Mouse (Mus musculus) megakaryocyte, embryonic 14.5 days (primary cell): Measurements from ENCODE around the gene Cyp1a2. TPM values are rescaled to one million over a fixed set of nuclear protein-coding genes. Genes with fewer than 3 reads are reported as not detected.

Experiments
- H3K27me3 ChIP-seq: replicated peaks from 2 replicates; pipeline ENCODE3; 2012; ENCODE audit warnings: inconsistent platforms
- H3K36me3 ChIP-seq: replicated peaks from 2 replicates; pipeline ENCODE3; 2012; ENCODE audit warnings: low read length, inconsistent platforms, mixed read lengths
- H3K4me1 ChIP-seq: 2 replicates; pipeline ENCODE4 v1.6.1; 2012; ENCODE audit warnings: inconsistent platforms
- H3K4me3 ChIP-seq: replicated peaks from 2 replicates; pipeline ENCODE3; 2012; ENCODE audit warnings: moderate library complexity, mild to moderate bottlenecking, inconsistent platforms
- H3K9me3 ChIP-seq: 2 replicates; pipeline ENCODE4 v1.6.1; 2012; ENCODE audit warnings: inconsistent platforms
- FLI1 ChIP-seq: IDR thresholded peaks from 2 replicates; pipeline ENCODE4 v1.6.1; 2012; ENCODE audit warnings: low read length, inconsistent platforms, mixed read lengths
- GATA1 ChIP-seq: IDR thresholded peaks from 3 replicates; pipeline ENCODE4 v1.6.1; 2012; ENCODE audit warnings: mixed read lengths, low read length, inconsistent platforms, borderline replicate concordance
- polyA plus RNA-seq: library from polyadenylated mRNA; stranded (reverse); fragments of >175 nt; gene quantifications from 2 replicates; pipeline ENCODE4 v1.2.3, GENCODE M21; 2012; ENCODE audit warnings: low replicate concordance; ENCODE audit not compliant: insufficient read depth

Cyp1a2 gene
- polyA plus RNA-seq, 1 experiment = not detected

GRCm38 (mm10) chr9:57629118-57629874, 54.2 kb downstream of the Cyp1a2 start:
- H3K4me3 ChIP-seq = peak overlapping the region; percentile 4
- peaks cover 96% of the 10 kb centered on the region for H3K4me1 ChIP-seq
- no peak for TF ChIP-seq FLI1
- no peak for TF ChIP-seq GATA1
- H3K27me3 ChIP-seq = no peaks in the 10 kb centered on the region
- peaks cover 100% of the 10 kb centered on the region for H3K36me3 ChIP-seq
- H3K9me3 ChIP-seq = no peaks in the 10 kb centered on the region

GRCm38 (mm10) chr9:57628717-57629116, 54.8 kb downstream of the Cyp1a2 start:
- Histone ChIP-seq H3K4me3 (no peak overlapping the region), H3K36me3 (peaks cover 100% of the 10 kb centered on the region), H3K9me3 (0 out of 2 replicates have a peak, but pooled peaks cover 3% of the 10 kb centered on the region), H3K27me3 (no peaks in the 10 kb centered on the region), H3K4me1 (peaks cover 94% of the 10 kb centered on the region)
- no peak for TF ChIP-seq GATA1
- TF ChIP-seq FLI1 = no peak

DNA sequence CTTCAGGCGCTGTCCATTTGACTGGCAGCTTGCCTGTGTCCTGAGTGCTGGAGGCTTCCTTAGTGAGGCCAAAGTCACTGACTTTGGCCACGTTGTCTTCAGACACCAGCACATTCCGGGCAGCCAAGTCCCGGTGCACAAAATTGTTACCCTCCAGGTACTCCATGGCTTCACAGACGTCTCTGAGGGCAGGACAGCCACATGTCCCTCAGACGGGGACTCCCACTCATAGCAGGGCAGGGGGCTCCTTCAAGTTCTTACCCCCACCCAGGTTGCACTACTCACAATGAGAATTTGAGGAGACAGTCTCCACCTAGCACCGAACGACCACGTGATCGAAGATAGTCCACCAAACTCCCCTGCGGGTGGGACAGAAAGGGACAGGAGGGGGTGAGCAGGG, 55.6 kb downstream of the Cyp1a2 start:
- peaks cover 91% of the 10 kb centered on the region for H3K4me1 ChIP-seq
- H3K27me3 ChIP-seq = no peaks in the 10 kb centered on the region
- H3K9me3 ChIP-seq = peaks cover 9% of the 10 kb centered on the region; the same call in 1 of the 2 replicates
- peaks cover 98% of the 10 kb centered on the region for H3K36me3 ChIP-seq
- TF ChIP-seq GATA1 = no peak
- TF ChIP-seq FLI1 = no peak
- no peak overlapping the region for H3K4me3 ChIP-seq

DNA sequence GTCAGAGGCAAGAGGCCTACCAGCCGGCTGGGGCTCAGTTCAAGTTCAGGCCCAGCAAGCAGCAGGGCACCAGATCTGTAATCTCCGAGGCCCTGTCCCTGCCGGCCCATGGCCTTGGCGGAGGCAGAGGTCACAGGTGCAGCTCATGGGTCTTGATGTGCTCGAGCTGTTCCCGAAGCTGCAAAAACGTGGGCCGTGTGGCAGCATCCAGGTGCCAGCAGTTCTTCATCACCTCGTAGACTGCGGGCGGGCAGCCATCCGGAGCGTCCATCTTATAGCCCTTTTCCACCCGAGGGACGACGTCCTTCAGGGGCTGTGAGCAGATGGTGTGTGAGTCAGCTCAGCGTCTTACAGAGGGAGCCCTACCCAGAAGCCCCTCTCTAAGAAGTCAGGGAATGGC, 56.3 kb downstream of the Cyp1a2 start:
- Histone ChIP-seq H3K27me3 (no peaks in the 10 kb centered on the region), H3K4me3 (no peak overlapping the region), H3K4me1 (peaks cover 84% of the 10 kb centered on the region), H3K9me3 (peaks cover 9% of the 10 kb centered on the region; the same call in 1 of the 2 replicates), H3K36me3 (peaks cover 93% of the 10 kb centered on the region)
- TF ChIP-seq FLI1 (no peak), GATA1 (no peak)

Other genes starting within 250 kb of the Cyp1a2 start
- gene Ppcdc, start 243.6 kb downstream of the Cyp1a2 start, polyA plus RNA-seq = 20.9 and 74.6 TPM in 2 replicates
- 14.1 and 30.9 TPM in 2 replicates for gene Scamp5, start 215.6 kb downstream of the Cyp1a2 start, polyA plus RNA-seq
- 0.07 TPM in 1 of 2 replicates, not detected in the other for gene Rpp25, start 179.7 kb downstream of the Cyp1a2 start, polyA plus RNA-seq
- 240 and 738 TPM in 2 replicates for gene Cox5a, start 162.4 kb downstream of the Cyp1a2 start, polyA plus RNA-seq
- 4.9 TPM in 2 replicates for gene Fam219b, start 146.2 kb downstream of the Cyp1a2 start, polyA plus RNA-seq
- gene Mpi, start 130.9 kb downstream of the Cyp1a2 start, polyA plus RNA-seq = 1.6 and 4.5 TPM in 2 replicates
- gene Scamp2, start 122.8 kb downstream of the Cyp1a2 start, polyA plus RNA-seq = 49.4 and 55.8 TPM in 2 replicates
- 3.3 and 4.7 TPM in 2 replicates for gene Ulk3, start 94.3 kb downstream of the Cyp1a2 start, polyA plus RNA-seq
- gene Cplx3, start 77.4 kb downstream of the Cyp1a2 start, polyA plus RNA-seq = 1.1 TPM in 1 of 2 replicates, not detected in the other
- not detected in 2 replicates for gene Lman1l, start 62.9 kb downstream of the Cyp1a2 start, polyA plus RNA-seq
- gene Csk, start 30.1 kb downstream of the Cyp1a2 start, polyA plus RNA-seq = 400 and 436 TPM in 2 replicates
- 1.0 TPM in 1 of 2 replicates, not detected in the other for gene Cyp1a1, start 4.2 kb upstream of the Cyp1a2 start, polyA plus RNA-seq
- gene Edc3, start 24.8 kb upstream of the Cyp1a2 start, polyA plus RNA-seq = 1.1 and 2.8 TPM in 2 replicates
- gene Clk3, start 82.2 kb upstream of the Cyp1a2 start, polyA plus RNA-seq = 68.1 and 100 TPM in 2 replicates
- 33.5 and 107 TPM in 2 replicates for gene Arid3b, start 153.1 kb upstream of the Cyp1a2 start, polyA plus RNA-seq
- gene Ubl7, start 227.3 kb upstream of the Cyp1a2 start, polyA plus RNA-seq = 138 and 474 TPM in 2 replicates